Mouse (Mus musculus) stomach, postnatal 0 days (tissue): ENCODE measurements around the gene Kif21b.

Experiments used
- CTCF ChIP-seq: IDR thresholded peaks from 2 replicates; pipeline ENCODE4 v1.5.1; 2016; ENCODE audit warnings: antibody characterized with exemption, low read depth, mild to moderate bottlenecking, moderate library complexity
- EP300 ChIP-seq: optimal IDR thresholded peaks from 2 replicates; pipeline ENCODE3; 2016; ENCODE audit warnings: antibody characterized with exemption

DNA sequence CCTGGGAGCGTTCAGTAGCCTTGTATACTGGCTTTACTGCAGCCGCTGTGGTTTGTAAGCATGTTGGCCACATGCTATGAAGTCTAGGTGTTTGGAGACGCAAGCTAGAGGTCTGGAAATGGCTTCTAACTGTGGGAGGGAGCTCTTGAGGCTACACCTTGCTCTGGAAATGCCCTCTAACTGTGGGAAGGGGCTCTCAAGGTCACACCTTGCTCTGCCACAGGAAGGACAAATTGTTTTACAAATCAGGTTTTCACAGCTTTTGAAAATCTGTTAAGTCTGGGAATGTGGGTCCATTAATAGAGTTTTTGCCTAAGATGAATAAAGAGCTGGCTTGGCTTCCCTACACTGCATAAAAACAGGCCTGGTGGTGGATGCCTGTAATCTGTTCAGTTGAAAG is 37.5 kb upstream of the Kif21b start:
- no peak for TF ChIP-seq CTCF
- no peak for TF ChIP-seq EP300
